Mouse (Mus musculus) bone marrow macrophage, adult 2 months (primary cell): ENCODE results near the gene Zdhhc24.

Experiments used
- CTCF ChIP-seq: IDR thresholded peaks from 2 replicates; pipeline ENCODE4 v1.5.1; 2012; ENCODE audit warnings: low read depth, mild to moderate bottlenecking, low read length, moderate library complexity
- POLR2A ChIP-seq: IDR thresholded peaks from 2 replicates; pipeline ENCODE4 v1.6.1; 2012; ENCODE audit warnings: mild to moderate bottlenecking, low read depth, low read length, borderline replicate concordance

GRCm38 (mm10) chr19:4878405-4879323 lies at the start of gene Zdhhc24:
- TF ChIP-seq CTCF (no peak), POLR2A (no peak)
